Mouse (Mus musculus) forebrain, embryonic 15.5 days (tissue): ENCODE data around the gene Gtf2h3. TPM values are rescaled to one million over a fixed set of nuclear protein-coding genes. Genes with fewer than 3 reads are reported as not detected.

Source experiments
- polyA plus RNA-seq: library from polyadenylated mRNA; unstranded; fragments of >200 nt; fragmentation: Nextera tagmentation; extraction: Ambion mirVana; gene quantifications from 2 replicates; pipeline ENCODE4 v1.2.1, GENCODE M21; 2015

Gtf2h3 gene
- polyA plus RNA-seq, 1 experiment from 2014 or later = 57.3 TPM

Other genes with a start within 250 kb of the Gtf2h3 start
- gene Cdk2ap1, start 216.1 kb upstream of the Gtf2h3 start, polyA plus RNA-seq = 85.6 and 193 TPM in 2 replicates
- 101 and 111 TPM in 2 replicates for gene Sbno1, start 153.1 kb upstream of the Gtf2h3 start, polyA plus RNA-seq
- gene Kmt5a, start 139.2 kb upstream of the Gtf2h3 start, polyA plus RNA-seq = 36.3 and 56.7 TPM in 2 replicates
- 26.3 and 27.8 TPM in 2 replicates for gene Rilpl2, start 100.8 kb upstream of the Gtf2h3 start, polyA plus RNA-seq
- 24.9 and 26.0 TPM in 2 replicates for gene Snrnp35, start 96.0 kb upstream of the Gtf2h3 start, polyA plus RNA-seq
- 11.6 and 12.8 TPM in 2 replicates for gene Rilpl1, start 47.7 kb upstream of the Gtf2h3 start, polyA plus RNA-seq
- gene Tmed2, start 38.4 kb upstream of the Gtf2h3 start, polyA plus RNA-seq = 372 and 377 TPM in 2 replicates
- gene Ddx55, start 26.3 kb upstream of the Gtf2h3 start, polyA plus RNA-seq = 28.2 and 28.8 TPM in 2 replicates
- gene Eif2b1, start within 50 bp of the Gtf2h3 start, polyA plus RNA-seq = 70.3 and 70.5 TPM in 2 replicates
- gene Atp6v0a2, start 49.4 kb downstream of the Gtf2h3 start, polyA plus RNA-seq = 47.6 and 48.5 TPM in 2 replicates
- gene Dnah10, start 145.9 kb downstream of the Gtf2h3 start, polyA plus RNA-seq = 0.11 and 0.14 TPM in 2 replicates